Mouse (Mus musculus): ENCODE measurements around the gene Tnfrsf19. TPM values are rescaled to one million over a fixed set of nuclear protein-coding genes. Genes with fewer than 3 reads are reported as not detected.

Gene Tnfrsf19
- polyA plus RNA-seq, 1 experiment: not detected

DNA sequence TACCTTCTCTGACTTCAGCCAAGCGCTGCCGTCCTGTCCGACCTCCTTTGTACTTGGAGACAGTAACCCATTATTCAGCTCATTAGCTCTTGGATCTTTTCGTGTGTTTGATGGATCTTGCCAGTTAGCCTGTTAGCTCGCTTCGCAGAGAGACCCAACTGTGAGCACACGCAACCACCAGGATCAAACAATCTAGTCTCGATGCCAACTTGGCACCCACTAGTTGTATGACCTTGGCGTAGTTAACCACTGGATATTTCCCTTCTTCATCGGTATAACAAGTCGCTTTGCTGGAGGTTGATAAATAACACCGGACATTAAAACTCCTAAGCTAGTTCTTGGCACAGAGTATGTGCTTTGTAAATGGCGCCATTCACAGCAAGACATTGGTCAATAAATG, 6.1 kb downstream of the Tnfrsf19 start:
- no peak for TF ChIP-seq GATA1 (IDR thresholded peaks at IDR 0.05; ENCODE audit: low read length)

DNA sequence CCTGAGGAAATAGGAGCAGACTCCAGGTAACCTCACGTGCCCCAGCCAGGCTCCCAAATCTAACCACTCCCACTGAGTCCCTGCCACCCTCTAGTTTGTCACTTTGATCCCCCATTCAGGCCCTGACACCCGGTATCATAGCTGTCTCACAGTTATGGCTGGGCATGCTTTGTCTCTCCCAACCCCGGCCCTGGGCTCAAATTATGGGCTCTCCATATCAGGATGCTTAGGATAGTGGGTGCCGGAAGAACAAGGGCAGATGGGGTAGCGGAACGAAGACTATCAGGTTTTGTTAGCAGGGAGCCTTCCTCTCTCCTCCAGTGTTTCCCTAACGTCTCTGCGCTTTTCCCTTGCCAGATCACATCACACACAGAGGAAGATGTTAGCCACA, 8.2 kb downstream of the Tnfrsf19 start:
- no peak for TF ChIP-seq GATA1 (IDR thresholded peaks at IDR 0.05; ENCODE audit: low read length)

DNA sequence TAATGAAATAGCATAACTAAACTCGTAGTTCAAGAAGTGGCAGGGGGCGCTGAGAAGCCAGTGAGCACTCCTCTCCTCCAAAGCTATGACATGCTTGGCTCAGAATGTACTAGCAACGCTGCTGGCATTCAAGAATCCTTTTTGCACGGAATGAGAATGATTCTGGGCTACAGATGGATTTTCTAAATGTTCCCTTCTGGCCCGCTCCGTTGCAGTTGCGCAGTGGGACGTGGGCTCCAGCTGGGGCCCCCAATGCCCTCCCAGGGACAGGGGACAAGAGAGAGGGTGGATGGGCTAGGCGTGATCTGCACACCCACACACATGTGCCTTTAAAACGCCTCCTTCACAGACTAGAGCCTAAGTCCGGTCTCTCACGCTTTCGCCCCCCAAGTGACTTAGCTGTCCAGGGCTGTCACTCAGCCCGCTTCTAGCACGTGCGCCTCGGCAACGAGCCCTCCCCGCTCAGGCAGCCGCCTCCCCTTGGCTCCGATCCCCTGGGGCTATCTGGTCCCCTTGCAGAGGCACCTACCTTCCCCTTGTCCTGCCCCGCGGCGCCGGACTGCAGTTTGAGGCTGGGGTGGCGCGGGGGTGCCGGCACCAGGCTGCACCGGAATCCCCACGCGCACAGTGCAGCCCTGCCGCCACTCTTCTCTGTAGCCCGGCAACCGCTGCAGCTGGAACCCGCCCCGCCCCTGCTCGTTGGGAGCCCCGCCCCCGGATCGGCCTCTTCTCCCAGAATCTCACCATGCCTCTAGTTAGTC, 8.8 kb downstream of the Tnfrsf19 start:
- TF ChIP-seq GATA1 (IDR thresholded peaks at IDR 0.05; ENCODE audit: low read length): no peak

DNA sequence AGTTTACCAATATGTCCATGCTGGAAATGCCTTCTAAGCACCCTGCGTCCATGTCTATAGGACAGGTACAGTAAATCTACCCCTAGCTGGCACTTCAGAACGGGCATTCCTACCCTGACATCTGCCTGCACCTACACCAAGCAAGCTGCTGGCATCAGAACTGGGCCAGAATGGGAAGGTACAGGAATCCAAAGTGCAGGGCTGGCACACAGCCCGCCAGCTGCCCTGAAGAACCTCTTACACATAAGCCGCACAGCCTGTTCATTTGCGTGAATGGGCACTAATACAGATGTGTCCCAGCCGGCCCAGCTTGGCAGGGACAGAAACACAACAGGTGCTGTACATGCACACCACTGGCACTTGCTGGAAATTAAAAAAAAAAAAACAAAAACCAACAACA, 15.9 kb downstream of the Tnfrsf19 start:
- TF ChIP-seq GATA1 (IDR thresholded peaks at IDR 0.05; ENCODE audit: low read length): no peak

- TF ChIP-seq GATA1 (IDR thresholded peaks at IDR 0.05; ENCODE audit: low read length): no peak
These were observed 22.3 kb downstream of the Tnfrsf19 start for GRCm38 (mm10) chr14:61024006-61024405.

DNA sequence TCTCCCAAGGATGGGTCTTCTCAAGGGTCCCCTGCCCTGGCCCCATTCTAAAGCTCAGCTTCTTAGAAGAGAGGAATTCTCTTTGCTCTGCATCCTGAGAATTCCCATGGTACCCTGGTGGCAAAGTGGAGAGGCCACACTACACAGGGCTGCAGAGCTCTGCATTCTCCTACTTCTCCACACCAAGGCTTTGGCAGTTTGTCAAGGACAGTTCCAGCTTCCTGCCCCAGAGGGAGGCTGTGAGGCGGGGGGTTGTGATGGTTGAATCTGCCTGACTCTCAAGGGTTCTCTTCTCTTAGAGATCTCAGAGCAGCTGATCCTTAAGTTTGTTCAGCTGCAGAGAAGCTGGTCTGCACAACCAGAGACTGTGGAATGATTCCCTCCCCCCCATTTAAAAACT, 23.9 kb downstream of the Tnfrsf19 start:
- TF ChIP-seq GATA1 (IDR thresholded peaks at IDR 0.05; ENCODE audit: low read length): no peak

- no peak for TF ChIP-seq GATA1 (IDR thresholded peaks at IDR 0.05; ENCODE audit: low read length)
These were observed 25.3 kb downstream of the Tnfrsf19 start for GRCm38 (mm10) chr14:61020968-61021367.

- TF ChIP-seq GATA1 (IDR thresholded peaks at IDR 0.05; ENCODE audit: low read length): no peak
These were observed 26.4 kb downstream of the Tnfrsf19 start for GRCm38 (mm10) chr14:61019880-61020279.

GRCm38 (mm10) chr14:61014544-61014943, 31.7 kb downstream of the Tnfrsf19 start:
- TF ChIP-seq GATA1 (IDR thresholded peaks at IDR 0.05; ENCODE audit: low read length): no peak

DNA sequence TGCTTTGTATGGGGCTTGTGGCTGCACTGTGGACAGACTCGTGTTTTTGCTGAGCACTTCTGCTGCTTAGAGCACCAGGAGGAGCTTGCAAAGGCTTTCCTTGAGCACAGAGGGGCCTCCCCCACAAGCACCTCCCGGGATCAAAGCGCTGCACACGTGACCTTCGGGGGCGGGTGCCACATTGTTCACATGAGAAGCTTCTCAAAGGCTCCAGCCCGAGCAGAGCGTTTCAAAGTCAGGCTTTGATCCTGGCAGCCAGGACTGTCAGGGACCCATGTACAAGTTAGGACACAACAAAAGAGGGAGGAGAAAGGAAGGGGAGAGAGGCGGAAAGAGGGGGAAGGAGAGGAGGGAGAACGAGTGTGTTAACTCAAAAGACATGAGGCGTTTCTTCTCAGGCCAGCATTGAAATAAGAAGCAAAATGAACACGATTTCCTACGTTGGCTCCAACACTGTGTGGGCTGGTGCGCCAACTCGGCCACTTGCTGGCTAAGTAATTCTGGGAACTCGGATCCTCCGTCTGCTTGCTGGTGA, 33.8 kb downstream of the Tnfrsf19 start:
- TF ChIP-seq GATA1 (IDR thresholded peaks at IDR 0.05; ENCODE audit: low read length): no peak

DNA sequence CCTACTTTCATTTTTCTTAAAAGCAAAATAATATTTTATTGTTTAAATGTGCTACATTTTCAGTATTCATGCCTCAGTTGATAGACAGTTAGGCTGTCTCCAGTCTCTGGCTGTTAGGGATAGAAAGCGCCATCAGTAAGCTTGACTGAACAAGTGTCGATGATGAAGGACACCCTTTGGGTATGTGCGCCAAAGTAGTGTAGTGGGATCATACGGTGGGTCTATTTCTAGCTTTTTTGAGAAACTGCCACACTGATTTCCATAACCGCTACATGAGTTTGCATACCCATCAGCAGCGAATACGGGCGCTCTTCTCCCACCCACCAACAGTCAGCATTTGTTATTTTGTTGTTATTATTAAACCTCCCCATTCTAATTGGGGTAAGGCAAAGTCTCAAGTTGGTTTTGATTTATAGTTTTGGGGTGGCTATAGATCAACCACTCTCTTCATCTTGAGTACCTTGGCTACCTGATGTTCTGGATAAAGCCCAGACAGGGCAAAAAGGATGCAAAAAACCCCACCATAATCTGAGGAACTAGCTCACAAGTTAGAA, 34.6 kb downstream of the Tnfrsf19 start:
- no peak for TF ChIP-seq GATA1 (IDR thresholded peaks at IDR 0.05; ENCODE audit: low read length)

- TF ChIP-seq GATA1 (IDR thresholded peaks at IDR 0.05; ENCODE audit: low read length): no peak
These were observed 41.0 kb downstream of the Tnfrsf19 start for GRCm38 (mm10) chr14:61005127-61005837.

DNA sequence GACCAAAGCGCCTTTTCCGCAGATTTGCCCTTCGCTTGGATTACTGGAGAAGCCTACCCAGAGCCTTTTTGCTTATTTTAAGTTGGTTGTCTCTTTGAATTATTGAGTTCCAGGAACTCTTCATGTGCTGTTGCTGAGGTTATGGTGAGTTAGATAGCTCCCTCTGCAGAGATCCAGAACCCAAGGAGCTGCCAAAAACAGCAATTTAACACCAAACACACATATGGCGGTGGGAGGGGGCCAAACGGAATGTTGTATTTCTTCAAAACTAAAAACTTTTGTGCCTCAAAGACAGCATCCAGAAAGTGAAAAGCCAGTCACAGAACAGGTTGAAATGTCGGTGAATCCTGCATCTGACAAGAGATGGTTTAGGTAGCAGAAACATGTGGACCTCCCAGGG, 42.6 kb downstream of the Tnfrsf19 start:
- TF ChIP-seq GATA1 (IDR thresholded peaks at IDR 0.05; ENCODE audit: low read length): no peak

GRCm38 (mm10) chr14:61000072-61000471, 46.2 kb downstream of the Tnfrsf19 start:
- TF ChIP-seq GATA1 (IDR thresholded peaks at IDR 0.05; ENCODE audit: low read length): no peak

DNA sequence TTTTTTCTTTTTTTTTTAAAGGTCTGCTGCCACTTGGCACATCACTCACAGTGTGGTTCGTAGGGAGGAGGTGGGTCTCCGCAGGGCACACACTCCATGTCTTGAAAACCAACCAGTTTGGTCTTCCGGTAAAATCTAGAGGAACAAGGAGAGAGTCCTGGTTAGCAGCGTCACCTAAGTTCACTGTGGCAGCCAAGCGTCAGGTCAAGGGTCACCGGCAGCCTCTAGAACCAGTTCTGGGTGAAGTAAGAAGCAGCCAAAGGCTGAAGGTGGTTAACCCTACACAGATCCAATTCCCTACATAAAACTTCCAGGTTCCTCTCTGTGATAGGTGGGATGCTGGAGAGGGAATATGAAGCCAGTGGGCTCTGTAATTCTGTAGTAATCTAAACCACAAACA, 49.7 kb downstream of the Tnfrsf19 start:
- TF ChIP-seq GATA1 (IDR thresholded peaks at IDR 0.05; ENCODE audit: low read length): no peak

GRCm38 (mm10) chr14:60993506-60993905, 52.8 kb downstream of the Tnfrsf19 start:
- TF ChIP-seq GATA1 (IDR thresholded peaks at IDR 0.05; ENCODE audit: low read length): no peak
